Mouse (Mus musculus) cerebellum, adult 8-10 months (tissue): Measurements from ENCODE around the gene Acad11.

Experiments used
- DNase-seq: peaks from one replicate; pipeline ENCODE4 v3.0.0; 2022

The Acad11 gene

DNA sequence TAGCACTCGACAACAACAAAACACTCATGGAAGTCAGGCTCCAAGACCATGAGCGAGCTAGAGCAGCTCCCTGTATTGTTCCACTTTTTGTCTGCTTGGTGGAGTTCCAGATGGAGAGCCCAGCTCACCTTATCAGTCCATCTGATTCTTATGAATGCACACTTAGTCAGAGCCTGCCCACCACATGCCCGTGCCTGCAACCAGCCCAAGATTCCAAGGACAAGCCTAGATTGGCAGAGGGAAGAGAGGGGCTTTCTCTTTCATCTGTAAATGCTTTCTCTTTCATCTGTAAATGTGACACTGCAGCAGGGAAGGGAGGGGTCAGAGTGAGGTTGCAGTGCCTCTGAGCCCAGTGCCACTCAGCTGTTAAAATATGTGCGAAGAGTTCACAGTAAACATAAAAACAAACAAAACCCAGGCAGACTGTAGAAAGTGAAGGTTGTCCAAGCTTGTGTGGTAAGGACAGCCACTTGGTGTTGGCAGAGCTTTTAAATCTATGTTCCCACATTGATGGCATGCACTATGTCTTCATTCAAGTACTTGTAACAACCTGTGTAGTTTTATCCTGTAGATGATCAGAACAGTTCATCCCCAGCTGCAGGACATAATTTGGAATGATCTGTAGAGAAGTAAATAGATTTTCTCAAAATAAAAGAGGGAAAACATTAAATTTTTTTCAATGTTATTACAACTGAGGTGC is 22.7 kb downstream of the Acad11 start:
- no peak for DNase-seq

GRCm38 (mm10) chr9:104088555-104088954 is 25.4 kb downstream of the Acad11 start:
- no peak for DNase-seq

- no peak for DNase-seq
These were observed 29.8 kb downstream of the Acad11 start for GRCm38 (mm10) chr9:104092945-104093344.

DNA sequence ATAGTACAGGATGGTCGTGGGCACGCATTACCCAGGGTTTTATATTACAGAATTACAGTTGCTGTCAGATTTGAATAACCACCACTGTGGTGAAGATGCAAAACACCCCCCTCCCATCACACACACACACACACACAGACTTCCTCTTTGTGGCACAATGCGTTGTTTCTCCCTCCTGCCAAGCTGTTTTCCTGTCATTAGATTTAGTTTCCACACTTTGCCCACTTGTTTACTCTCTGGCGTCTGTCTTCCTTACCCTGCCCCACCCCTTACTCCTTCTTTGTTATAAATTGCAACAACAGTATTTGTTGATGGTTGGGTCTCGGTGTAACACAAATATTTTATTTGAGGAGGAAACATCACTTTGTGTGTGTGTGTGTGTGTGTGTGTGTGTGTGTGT is 35.1 kb downstream of the Acad11 start:
- no peak for DNase-seq

GRCm38 (mm10) chr9:104099060-104099459 is 35.9 kb downstream of the Acad11 start:
- no peak for DNase-seq

GRCm38 (mm10) chr9:104100822-104101221 is 37.6 kb downstream of the Acad11 start:
- DNase-seq, result no peak

GRCm38 (mm10) chr9:104101458-104101857 is 38.3 kb downstream of the Acad11 start:
- DNase-seq, result no peak

DNA sequence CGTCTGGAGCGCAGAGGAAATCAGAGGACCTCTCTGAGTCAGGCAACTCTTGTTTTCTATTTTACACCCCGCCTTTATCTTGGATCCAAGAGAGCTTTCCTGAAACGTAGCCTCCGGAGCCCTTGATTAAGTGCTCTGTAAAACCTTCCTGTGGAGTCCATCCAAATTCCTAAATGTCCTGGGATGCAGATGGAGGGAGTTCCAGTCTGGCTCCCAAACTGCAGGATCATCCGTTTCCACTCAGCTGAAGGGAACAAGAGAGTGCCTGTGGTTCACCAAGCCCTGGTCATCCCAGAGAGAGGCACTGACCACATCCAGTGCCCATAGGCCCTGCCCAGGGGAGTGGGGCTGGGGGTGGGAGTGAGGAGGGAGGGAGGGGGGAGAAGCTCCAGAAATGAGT is 39.1 kb downstream of the Acad11 start:
- DNase-seq, result no peak

GRCm38 (mm10) chr9:104102901-104103300 is 39.7 kb downstream of the Acad11 start:
- no peak for DNase-seq

GRCm38 (mm10) chr9:104104986-104105385 is 41.8 kb downstream of the Acad11 start:
- no peak for DNase-seq

DNA sequence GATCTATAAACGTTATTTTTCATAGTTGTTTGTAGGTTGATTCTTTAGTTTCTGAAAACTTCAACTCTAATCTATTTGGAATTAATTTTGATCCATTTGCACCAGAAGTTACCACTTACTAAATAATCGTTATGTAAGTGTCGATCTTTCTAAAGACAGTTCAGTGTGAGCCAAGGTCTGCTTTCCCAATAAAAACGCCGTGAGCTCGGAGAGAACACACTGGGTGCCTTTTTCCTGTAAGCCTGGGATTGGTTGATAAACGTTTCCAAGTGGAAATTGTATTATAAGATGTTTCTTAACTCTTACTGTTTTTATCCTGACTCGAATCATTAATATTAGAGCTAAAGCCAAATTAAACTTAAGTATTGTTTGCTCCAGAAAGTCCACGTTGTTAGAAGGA is 43.8 kb downstream of the Acad11 start:
- DNase-seq, result no peak

GRCm38 (mm10) chr9:104107482-104107881 is 44.3 kb downstream of the Acad11 start:
- no peak for DNase-seq

DNA sequence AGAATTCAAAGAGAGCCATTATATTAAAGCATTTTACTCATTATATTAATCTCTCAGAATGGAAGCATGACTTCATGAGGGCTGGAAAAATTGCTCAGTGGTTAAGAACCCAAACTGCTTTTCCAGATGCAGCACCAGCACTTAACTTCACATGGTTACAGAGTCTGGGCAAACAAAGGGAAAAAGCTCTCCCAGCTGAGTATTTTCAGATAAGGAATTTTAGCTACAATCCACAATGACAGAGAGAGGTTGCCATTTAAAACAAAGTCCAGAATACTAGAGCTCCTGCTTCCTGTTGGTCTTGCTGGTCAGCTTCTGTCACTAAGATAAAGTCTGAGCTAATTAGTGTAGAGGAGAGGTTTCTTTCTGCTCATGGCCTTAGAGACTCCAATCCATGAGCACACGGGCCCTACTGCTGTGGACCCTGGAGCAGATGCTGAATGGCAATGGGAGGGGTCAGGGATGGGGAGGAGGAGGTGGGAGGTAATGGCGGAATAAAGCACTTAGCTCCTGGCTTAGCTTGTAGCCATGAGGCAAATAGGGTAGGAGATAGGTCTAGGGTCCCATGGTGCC is 45.5 kb downstream of the Acad11 start:
- DNase-seq, result no peak

DNA sequence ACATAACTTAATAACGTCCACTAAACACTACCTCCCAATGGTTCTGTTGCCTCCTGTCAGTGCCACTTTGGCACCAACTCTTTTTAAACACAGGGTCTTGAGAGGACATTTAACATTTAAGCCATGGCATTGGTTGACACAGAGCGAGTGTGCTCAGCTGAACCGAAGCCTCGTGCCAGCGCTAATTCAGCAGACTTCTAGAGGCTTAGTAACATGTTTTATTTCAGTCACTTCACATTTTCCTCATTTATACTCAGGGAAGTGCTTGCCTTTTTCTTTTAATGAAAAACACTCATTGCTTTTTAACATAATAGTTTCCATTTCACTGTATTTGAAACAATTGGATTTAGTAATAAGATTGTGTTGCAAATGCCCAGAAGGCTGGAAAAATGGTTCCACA is 46.0 kb downstream of the Acad11 start:
- no peak for DNase-seq

- DNase-seq, result no peak
These were observed 59.9 kb downstream of the Acad11 start for GRCm38 (mm10) chr9:104123101-104123500.

DNA sequence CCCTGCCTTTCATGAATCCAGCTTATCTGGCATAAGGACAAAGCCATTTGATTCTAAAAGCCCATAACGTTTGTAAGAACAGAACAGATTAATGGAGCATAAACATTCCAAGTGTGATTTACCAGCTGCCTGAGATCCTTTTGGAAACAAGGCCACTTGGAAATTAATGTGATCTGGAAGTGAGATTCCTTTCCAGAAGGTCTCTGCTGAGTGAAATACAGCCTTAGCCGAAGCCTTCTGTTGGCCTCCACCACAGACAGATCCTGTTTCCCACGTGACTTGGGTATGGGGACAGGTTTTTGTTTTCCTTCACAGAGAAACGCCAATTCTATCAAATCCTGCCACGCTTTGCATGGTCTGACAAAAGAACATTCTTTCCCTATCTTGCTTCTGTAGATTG is 60.4 kb downstream of the Acad11 start:
- no peak for DNase-seq

DNA sequence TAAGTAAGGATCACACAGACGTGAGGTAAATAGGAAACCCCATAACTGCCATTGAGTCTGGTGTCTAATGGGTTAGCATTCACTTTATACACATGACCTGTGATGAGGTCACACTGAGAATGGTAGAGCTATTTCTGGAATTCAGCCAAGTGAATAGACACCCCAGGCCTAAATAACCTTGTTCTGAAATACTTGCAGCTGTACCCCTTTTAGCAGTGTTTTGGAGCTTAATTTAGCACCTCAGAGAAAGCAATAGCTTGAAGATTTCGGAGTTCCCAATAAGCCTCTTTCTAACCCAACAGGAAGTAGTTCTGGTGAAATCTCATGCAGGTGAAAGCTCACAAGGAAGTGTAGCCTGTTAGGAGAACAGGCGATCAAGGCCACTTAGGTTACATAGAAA is 63.7 kb downstream of the Acad11 start, which contains the start of gene Ackr4:
Gene Ackr4 (minus strand): TSS at position 101 of the 400 bp plus-strand sequence.
- no peak for DNase-seq

DNA sequence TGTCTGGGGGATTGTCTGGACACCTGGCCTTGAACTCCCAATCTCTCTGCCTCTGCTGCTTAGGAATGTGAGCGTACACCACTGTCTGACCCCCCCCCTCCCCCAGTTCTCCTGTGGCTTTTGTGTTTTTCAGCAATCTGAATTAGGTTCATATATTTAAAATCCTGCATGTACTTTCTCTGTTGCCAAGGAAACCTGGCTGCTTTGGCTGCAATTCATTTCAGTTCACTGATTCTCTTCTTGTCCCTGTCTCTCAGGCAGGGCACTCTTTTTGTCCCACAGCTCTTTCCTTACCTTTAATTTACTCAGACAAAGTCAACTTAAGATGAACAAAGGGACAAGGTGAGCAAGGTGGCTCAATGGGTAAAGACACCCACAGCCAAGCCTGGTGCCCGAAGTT is 64.9 kb downstream of the Acad11 start:
- no peak for DNase-seq

- no peak for DNase-seq
These were observed 67.1 kb downstream of the Acad11 start for GRCm38 (mm10) chr9:104130141-104130755.

DNA sequence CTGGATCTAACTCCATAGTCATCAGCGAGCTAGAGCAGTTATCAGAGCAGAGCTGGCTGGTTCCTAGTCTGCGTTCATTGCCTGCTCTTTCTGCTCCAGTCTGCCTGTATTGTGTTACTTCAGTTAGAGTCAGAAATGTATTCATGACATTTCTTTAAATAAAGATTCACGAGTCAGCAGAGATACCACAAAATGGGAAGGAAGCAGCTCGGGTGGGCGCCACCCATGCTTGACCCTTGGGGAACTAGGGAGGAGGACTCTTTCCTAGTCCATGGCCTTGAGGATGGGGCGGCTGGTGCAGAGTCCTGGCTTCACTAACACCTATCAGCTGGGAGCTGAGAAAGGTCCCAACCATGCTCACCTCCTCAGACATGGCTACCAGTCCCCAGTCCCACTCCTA is 77.2 kb downstream of the Acad11 start:
- DNase-seq, result no peak

- no peak for DNase-seq
These were observed 79.6 kb downstream of the Acad11 start for GRCm38 (mm10) chr9:104142805-104143204.

- no peak for DNase-seq
These were observed 81.3 kb downstream of the Acad11 start for GRCm38 (mm10) chr9:104144314-104144996.

DNA sequence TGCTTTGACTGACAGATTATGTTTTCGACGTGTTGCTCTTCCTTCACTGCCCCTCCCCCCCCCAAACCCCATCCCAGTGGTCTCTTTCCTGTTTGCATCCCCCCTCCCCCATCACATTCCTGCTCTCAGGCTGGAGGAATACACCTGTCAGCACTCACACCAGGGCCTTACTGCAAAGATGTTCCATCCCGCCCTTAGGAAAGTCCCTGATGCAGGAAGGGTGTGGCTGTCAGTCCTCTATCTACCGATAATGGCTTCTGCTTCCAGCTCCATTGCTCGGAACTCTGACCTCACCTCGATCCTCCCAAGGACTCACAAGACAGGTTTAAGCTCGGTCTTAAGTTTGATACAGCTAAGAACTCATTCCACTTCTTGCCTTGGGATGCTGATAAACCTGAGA is 83.5 kb downstream of the Acad11 start:
- DNase-seq, result no peak

DNA sequence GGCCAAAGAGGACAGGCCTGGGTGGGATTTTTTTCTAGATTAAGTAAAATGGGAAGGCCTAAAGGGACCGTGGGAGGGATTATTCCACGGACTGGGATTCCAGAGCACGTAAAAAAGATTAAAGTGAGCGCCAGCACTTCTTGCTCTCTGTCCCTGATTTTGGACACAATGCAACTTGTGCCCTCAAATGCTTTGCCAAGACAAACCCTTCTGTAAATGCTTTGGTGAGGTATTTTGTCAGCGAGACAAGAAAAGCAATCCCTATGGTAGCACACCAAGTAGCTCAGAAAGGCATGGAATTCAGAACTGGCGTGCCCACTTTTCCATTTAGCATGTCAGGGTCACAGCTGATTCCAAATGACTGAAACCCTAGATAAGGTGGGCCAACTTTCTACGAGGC is 85.8 kb downstream of the Acad11 start:
- DNase-seq, result no peak
